Comparison of ENCODE assay signal across 7 mouse cellular contexts in genomic region chr2:122348531-122349131, GRCm38 (mm10). TPM values are rescaled to one million over a fixed set of nuclear protein-coding genes. Genes with fewer than 3 reads are reported as not detected.
DNase-seq lines count a peak whose midpoint lies in the region; ATAC-seq and TF ChIP-seq lines count a peak whose summit lies in the region.

No protein-coding gene starts in this region.

- H3K79me2 ChIP-seq in heart, adult 2 months (replicated peaks; ENCODE audit: control insufficient read depth, insufficient read depth, low read length), result no peaks in the 10 kb centered on the region

- ATAC-seq in embryonic facial prominence, embryonic 12.5 days (ENCODE audit: insufficient number of reproducible peaks, insufficient read depth, low FRiP score, low TSS enrichment), result peak; percentile 79
- peak; percentile 86 for ATAC-seq in limb, embryonic 13.5 days (ENCODE audit: low FRiP score, low read depth)
- ATAC-seq in midbrain, embryonic 15.5 days (replicated peaks), result peak; percentile 83

- H3K4me2 ChIP-seq in embryonic facial prominence, embryonic 12.5 days (replicated peaks), result peak overlapping the region; percentile 54
- peak overlapping the region; percentile 75 for H3K4me2 ChIP-seq in limb, embryonic 13.5 days (replicated peaks)
- H3K4me2 ChIP-seq in midbrain, embryonic 15.5 days, result peak overlapping the region; percentile 78

- peaks cover 9% of the 10 kb centered on the region; the same call in 1 of the 2 replicates for H3K36me3 ChIP-seq in embryonic facial prominence, embryonic 12.5 days
- no peaks in the 10 kb centered on the region for H3K36me3 ChIP-seq in heart, adult 2 months (ENCODE audit: control insufficient read depth, insufficient read depth, low read length)
- H3K36me3 ChIP-seq in limb, embryonic 13.5 days, result peaks cover 9% of the 10 kb centered on the region
- no peaks in the 10 kb centered on the region for H3K36me3 ChIP-seq in midbrain, embryonic 15.5 days (replicated peaks)

- H3K4me1 ChIP-seq in embryonic facial prominence, embryonic 12.5 days, result peaks cover 15% of the 10 kb centered on the region
- peaks cover 4% of the 10 kb centered on the region; the same call in 1 of the 2 replicates for H3K4me1 ChIP-seq in heart, adult 2 months (ENCODE audit: control insufficient read depth, insufficient read depth, low read length)
- peaks cover 31% of the 10 kb centered on the region for H3K4me1 ChIP-seq in limb, embryonic 13.5 days
- H3K4me1 ChIP-seq in midbrain, embryonic 15.5 days, result peaks cover 44% of the 10 kb centered on the region

- no peaks in the 10 kb centered on the region for H3K9me3 ChIP-seq in embryonic facial prominence, embryonic 12.5 days
- H3K9me3 ChIP-seq in limb, embryonic 13.5 days, result no peaks in the 10 kb centered on the region
- no peaks in the 10 kb centered on the region for H3K9me3 ChIP-seq in midbrain, embryonic 15.5 days

- TF ChIP-seq EP300 in heart, adult 2 months (IDR thresholded peaks at IDR 0.05; ENCODE audit: insufficient read depth, low read depth, low read length), result no peak

- H3K4me3 ChIP-seq in embryonic facial prominence, embryonic 12.5 days, result peak overlapping the region; percentile 45
- peak overlapping the region; percentile 61 for H3K4me3 ChIP-seq in heart, adult 2 months
- H3K4me3 ChIP-seq in limb, embryonic 13.5 days, result peak overlapping the region; percentile 58
- peak overlapping the region; percentile 48 for H3K4me3 ChIP-seq in midbrain, embryonic 15.5 days

- peak; percentile 63 for TF ChIP-seq POLR2A in heart, adult 2 months (IDR thresholded peaks at IDR 0.05; ENCODE audit: insufficient read depth, low read depth, low read length)

- peak; percentile 89 to 94 for DNase-seq in adrenal gland, postnatal 36 days
- DNase-seq in heart, adult 2 months, result peak; percentile 94 to 96
- peak; percentile 79 to 83 for DNase-seq in kidney, adult 8-10 months
- DNase-seq in spleen, adult 18-20 months, result peak; percentile 71 to 82

- peak; percentile 91 for TF ChIP-seq CTCF in heart, adult 2 months (IDR thresholded peaks at IDR 0.05)

- WGBS in embryonic facial prominence, embryonic 12.5 days, result under 1% methylated on average over 56 of the region's 63 CpGs
- WGBS in heart, adult 2 months, result under 1% methylated on average over 63 of the region's 63 CpGs
- 0% methylated on average over 46 of the region's 63 CpGs for WGBS in limb, embryonic 13.5 days
- WGBS in midbrain, embryonic 15.5 days, result under 1% methylated on average over 63 of the region's 63 CpGs

- H3K27me3 ChIP-seq in embryonic facial prominence, embryonic 12.5 days, result no peaks in the 10 kb centered on the region
- no peaks in the 10 kb centered on the region for H3K27me3 ChIP-seq in heart, adult 2 months (ENCODE audit: control insufficient read depth, insufficient read depth, low read length)
- no peaks in the 10 kb centered on the region for H3K27me3 ChIP-seq in limb, embryonic 13.5 days
- H3K27me3 ChIP-seq in midbrain, embryonic 15.5 days (replicated peaks), result no peaks in the 10 kb centered on the region

- H3K27ac ChIP-seq in embryonic facial prominence, embryonic 12.5 days, result peak overlapping the region; percentile 96
- H3K27ac ChIP-seq in heart, adult 2 months, result peak overlapping the region; percentile 98
- H3K27ac ChIP-seq in limb, embryonic 13.5 days, result peak overlapping the region; percentile 98
- H3K27ac ChIP-seq in midbrain, embryonic 15.5 days, result peak overlapping the region; percentile 99

- intact Hi-C loops in heart, adult 2 months (cut with DNase I), result loop anchor here (1.0 to 10.0 kb wide), 5 partner anchors 20 to 276 kb away; partner anchors contain the start of gene Shf

- H3K9ac ChIP-seq in embryonic facial prominence, embryonic 12.5 days, result peak overlapping the region; percentile 81
- peak overlapping the region; percentile 92 for H3K9ac ChIP-seq in heart, adult 2 months (ENCODE audit: low read depth, low read length)
- peak overlapping the region; percentile 88 for H3K9ac ChIP-seq in limb, embryonic 13.5 days
- H3K9ac ChIP-seq in midbrain, embryonic 15.5 days, result peak overlapping the region; percentile 79

RNA-seq across cellular contexts. Expression of gene Shf, which starts 20.3 kb away (rescaled TPM):
- total RNA-seq in adrenal gland, postnatal 36 days (2021), result 1 to 10 TPM; 9.3 to 9.4 TPM
- 6.5 and 6.9 TPM in 2 replicates for polyA plus RNA-seq in embryonic facial prominence, embryonic 12.5 days (2016; fragmentation: Nextera tagmentation; extraction: Ambion mirVana)
- total RNA-seq in heart, adult 2 months (2021), result 1 to 10 TPM; 3.5 to 5.3 TPM
- polyA plus RNA-seq in heart, adult 2 months (2012; rRNA removed), result 3.5 and 5.6 TPM in 2 replicates
- polyA plus RNA-seq in limb, embryonic 13.5 days (2015; fragmentation: Nextera tagmentation; extraction: Ambion mirVana), result 4.2 and 6.0 TPM in 2 replicates
- polyA plus RNA-seq in midbrain, embryonic 15.5 days (2015; fragmentation: Nextera tagmentation; extraction: Ambion mirVana), result 12.0 and 13.3 TPM in 2 replicates

RNA-seq across cellular contexts. Expression of gene Duox1, which starts 33.2 kb away (rescaled TPM):
- under 1 TPM; 0.10 to 0.13 TPM for total RNA-seq in adrenal gland, postnatal 36 days (2021)
- 0.24 and 0.32 TPM in 2 replicates for polyA plus RNA-seq in embryonic facial prominence, embryonic 12.5 days (2016; fragmentation: Nextera tagmentation; extraction: Ambion mirVana)
- total RNA-seq in heart, adult 2 months (2021), result under 1 TPM; 0.10 to 0.34 TPM
- polyA plus RNA-seq in heart, adult 2 months (2012; rRNA removed), result 0.51 and 0.73 TPM in 2 replicates
- 0.74 and 0.87 TPM in 2 replicates for polyA plus RNA-seq in limb, embryonic 13.5 days (2015; fragmentation: Nextera tagmentation; extraction: Ambion mirVana)
- 0.08 and 0.13 TPM in 2 replicates for polyA plus RNA-seq in midbrain, embryonic 15.5 days (2015; fragmentation: Nextera tagmentation; extraction: Ambion mirVana)

RNA-seq across cellular contexts. Expression of gene Duoxa1, which starts 35.1 kb away (rescaled TPM):
- not detected for total RNA-seq in adrenal gland, postnatal 36 days (2021)
- 0.55 and 0.70 TPM in 2 replicates for polyA plus RNA-seq in embryonic facial prominence, embryonic 12.5 days (2016; fragmentation: Nextera tagmentation; extraction: Ambion mirVana)
- under 1 TPM; 0.23 to 0.37 TPM for total RNA-seq in heart, adult 2 months (2021)
- polyA plus RNA-seq in heart, adult 2 months (2012; rRNA removed), result 1.1 and 1.5 TPM in 2 replicates
- polyA plus RNA-seq in limb, embryonic 13.5 days (2015; fragmentation: Nextera tagmentation; extraction: Ambion mirVana), result 1.7 and 3.5 TPM in 2 replicates
- polyA plus RNA-seq in midbrain, embryonic 15.5 days (2015; fragmentation: Nextera tagmentation; extraction: Ambion mirVana), result 0.30 and 0.32 TPM in 2 replicates

RNA-seq across cellular contexts. Expression of gene Duoxa2, which starts 49.9 kb away (rescaled TPM):
- total RNA-seq in adrenal gland, postnatal 36 days (2021), result not detected
- polyA plus RNA-seq in embryonic facial prominence, embryonic 12.5 days (2016; fragmentation: Nextera tagmentation; extraction: Ambion mirVana), result not detected in 2 replicates
- under 1 TPM; 0.18 to 0.21 TPM for total RNA-seq in heart, adult 2 months (2021)
- 0.18 and 0.23 TPM in 2 replicates for polyA plus RNA-seq in heart, adult 2 months (2012; rRNA removed)
- 0.20 and 0.26 TPM in 2 replicates for polyA plus RNA-seq in limb, embryonic 13.5 days (2015; fragmentation: Nextera tagmentation; extraction: Ambion mirVana)
- 0.17 and 0.20 TPM in 2 replicates for polyA plus RNA-seq in midbrain, embryonic 15.5 days (2015; fragmentation: Nextera tagmentation; extraction: Ambion mirVana)

RNA-seq across cellular contexts. Expression of gene Duox2, which starts 50.4 kb away (rescaled TPM):
- total RNA-seq in adrenal gland, postnatal 36 days (2021), result under 1 TPM in 1 of 2 experiments, not detected in 1; 0.13 TPM
- polyA plus RNA-seq in embryonic facial prominence, embryonic 12.5 days (2016; fragmentation: Nextera tagmentation; extraction: Ambion mirVana), result 0.05 and 0.08 TPM in 2 replicates
- under 1 TPM; 0.57 to 0.61 TPM for total RNA-seq in heart, adult 2 months (2021)
- 0.53 and 0.84 TPM in 2 replicates for polyA plus RNA-seq in heart, adult 2 months (2012; rRNA removed)
- 0.03 and 0.08 TPM in 2 replicates for polyA plus RNA-seq in limb, embryonic 13.5 days (2015; fragmentation: Nextera tagmentation; extraction: Ambion mirVana)
- not detected in 2 replicates for polyA plus RNA-seq in midbrain, embryonic 15.5 days (2015; fragmentation: Nextera tagmentation; extraction: Ambion mirVana)

Comparison
In these comparisons a context has a peak if more than half of its experiments do, and no peak if none do; other contexts are left out.
1. Peak in every context shown above with its lines: DNase-seq, ATAC-seq, H3K4me3 ChIP-seq and H3K27ac ChIP-seq.